Mouse (Mus musculus): ENCODE data around the gene Ptbp1.

GRCm38 (mm10) chr10:79832026-79832785 is 22.0 kb upstream of the Ptbp1 start:
- TF ChIP-seq CTCF (conservative IDR thresholded peaks at IDR 0.05; ENCODE audit: insufficient read depth, insufficient read length, low read depth, low read length): no peak
- TF ChIP-seq POLR2A (IDR thresholded peaks at IDR 0.05; ENCODE audit: low read depth, low read length): no peak

All from kidney, adult 2 months (tissue).